Mouse (Mus musculus): ENCODE measurements around the gene Hist1h2bc.
A peak's percentile ranks its signal among the peaks of the same experiment; 100 is the strongest.
"Not testable (repeated sequence)": the region's sequence is repeated elsewhere in the genome, so short reads cannot be mapped to it uniquely, and the experiment has no call there.

The Hist1h2bc gene

GRCm38 (mm10) chr13:23683755-23684281 is at the start of gene Hist1h2bc, which contains the start of gene Hist1h2ac:
TSS of gene Hist1h2bc (plus strand) at chr13:23684199.
TSS of gene Hist1h2ac (minus strand) at chr13:23683948.
- peak; percentile 91 for DNase-seq

- DNase-seq, result no peak
Observed at GRCm38 (mm10) chr13:23659636-23660366, 24.2 kb upstream of the Hist1h2bc start.

GRCm38 (mm10) chr13:23662536-23662935 is 21.5 kb upstream of the Hist1h2bc start:
- peak; percentile 5 for DNase-seq

GRCm38 (mm10) chr13:23681990-23682582 is 1.9 kb upstream of the Hist1h2bc start:
- DNase-seq, result no peak

GRCm38 (mm10) chr13:23682623-23682946 is 1.4 kb upstream of the Hist1h2bc start:
- DNase-seq, result no peak

- DNase-seq, result not testable (repeated sequence)
Observed at GRCm38 (mm10) chr13:23682947-23683754, 848 bp upstream of the Hist1h2bc start.

- peak; percentile 85 for DNase-seq
Observed at GRCm38 (mm10) chr13:23684295-23684945, 421 bp downstream of the Hist1h2bc start.

GRCm38 (mm10) chr13:23685121-23685861 is 1.3 kb downstream of the Hist1h2bc start:
- DNase-seq, result peak; percentile 39

- no peak for DNase-seq
Observed at GRCm38 (mm10) chr13:23685966-23686365, 2.0 kb downstream of the Hist1h2bc start.

- DNase-seq, result no peak
Observed at GRCm38 (mm10) chr13:23687181-23687580, 3.2 kb downstream of the Hist1h2bc start.

GRCm38 (mm10) chr13:23687907-23688306 is 3.9 kb downstream of the Hist1h2bc start:
- DNase-seq, result no peak

- DNase-seq, result no peak
Observed at GRCm38 (mm10) chr13:23688956-23689355, 5.0 kb downstream of the Hist1h2bc start.

- no peak for DNase-seq
Observed at GRCm38 (mm10) chr13:23689459-23689858, 5.5 kb downstream of the Hist1h2bc start.

- DNase-seq, result no peak
Observed at GRCm38 (mm10) chr13:23693856-23694440, 9.9 kb downstream of the Hist1h2bc start.

GRCm38 (mm10) chr13:23694956-23695355 is 11.0 kb downstream of the Hist1h2bc start:
- no peak for DNase-seq

GRCm38 (mm10) chr13:23695514-23695913 is 11.5 kb downstream of the Hist1h2bc start, which contains the start of gene Hist1h1t:
TSS of gene Hist1h1t (plus strand) at chr13:23695814.
- no peak for DNase-seq

GRCm38 (mm10) chr13:23696061-23696474 is 12.1 kb downstream of the Hist1h2bc start:
- peak; percentile 49 for DNase-seq

- peak; percentile 83 for DNase-seq
Observed at GRCm38 (mm10) chr13:23697491-23698299, 13.7 kb downstream of the Hist1h2bc start.

GRCm38 (mm10) chr13:23698300-23698693 is 14.3 kb downstream of the Hist1h2bc start, which contains the start of gene Hist1h4c:
TSS of gene Hist1h4c (minus strand) at chr13:23698454.
- DNase-seq, result peak; percentile 99

- DNase-seq, result no peak
Observed at GRCm38 (mm10) chr13:23698996-23699395, 15.0 kb downstream of the Hist1h2bc start.

GRCm38 (mm10) chr13:23699767-23700166 is 15.8 kb downstream of the Hist1h2bc start:
- no peak for DNase-seq

Data from lung, postnatal 10 days (tissue).